In the genomic region with DNA sequence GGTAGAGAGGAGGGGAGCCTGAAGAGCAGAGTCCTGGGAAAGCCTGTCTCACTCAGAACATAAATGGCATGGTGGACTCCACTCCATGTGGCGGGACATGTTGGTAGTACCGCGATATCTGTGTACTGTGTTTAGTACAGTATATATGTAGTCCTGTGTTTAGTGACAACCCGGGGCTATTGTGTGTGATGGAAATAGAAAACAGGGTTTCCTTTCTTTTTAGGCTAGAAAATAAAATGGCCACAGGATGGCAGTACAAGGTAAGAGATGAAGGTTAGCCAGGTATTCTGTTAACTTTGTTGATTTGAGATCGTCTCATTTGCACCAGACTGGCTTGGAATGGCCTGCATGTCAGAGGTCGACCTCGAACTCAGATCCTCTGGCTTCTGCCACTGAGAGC, we compare ENCODE assay signal across 8 mouse cellular contexts.
DNase-seq lines count a peak whose midpoint lies in the region; ATAC-seq and TF ChIP-seq lines count a peak whose summit lies in the region.

No protein-coding gene starts in this region.

- peaks cover 3 to 23% of the 10 kb centered on the region in 2 experiments for H3K4me1 ChIP-seq in MEL (ENCODE audit: control insufficient read depth in 1 of 2, insufficient read depth in 2 of 2, low read length in 2 of 2)
- H3K4me1 ChIP-seq in heart, embryonic 16.5 days (ENCODE audit: control insufficient read depth, insufficient read depth, low read length): peaks cover 11% of the 10 kb centered on the region
- peaks cover 7% of the 10 kb centered on the region for H3K4me1 ChIP-seq in neural tube, embryonic 13.5 days (replicated peaks)

- peaks cover 0 to 13% of the 10 kb centered on the region in 2 experiments; a peak in 2 of 4 replicates for H3K36me3 ChIP-seq in MEL (ENCODE audit: control insufficient read depth in 1 of 2, insufficient read depth in 2 of 2, low read length in 2 of 2)
- no peaks in the 10 kb centered on the region for H3K36me3 ChIP-seq in heart, embryonic 16.5 days (ENCODE audit: control insufficient read depth, insufficient read depth)
- no peaks in the 10 kb centered on the region for H3K36me3 ChIP-seq in neural tube, embryonic 13.5 days

- H3K4me2 ChIP-seq in heart, embryonic 16.5 days (ENCODE audit: low read depth, low read length): peak overlapping the region; percentile 50
- no peak overlapping the region for H3K4me2 ChIP-seq in neural tube, embryonic 13.5 days

- no peak for TF ChIP-seq EP300 in MEL (IDR thresholded peaks at IDR 0.05; ENCODE audit: low read depth in 1 of 2, low read length in 2 of 2)

- 28% methylated on average over 7 of the region's 7 CpGs for WGBS in heart, embryonic 16.5 days
- WGBS in neural tube, embryonic 13.5 days: 49% methylated on average over 7 of the region's 7 CpGs

- no peak overlapping the region for H3K27ac ChIP-seq in MEL (ENCODE audit: control insufficient read depth, low read depth, low read length)
- H3K27ac ChIP-seq in heart, embryonic 16.5 days (ENCODE audit: low read length): no peak overlapping the region
- no peak overlapping the region for H3K27ac ChIP-seq in neural tube, embryonic 13.5 days (replicated peaks)

- TF ChIP-seq RAD21 in MEL (IDR thresholded peaks at IDR 0.05; ENCODE audit: low read depth, low read length): peak; percentile 95

- no peaks in the 10 kb centered on the region for H3K79me2 ChIP-seq in MEL (ENCODE audit: control insufficient read depth, insufficient read depth, low read length, poor library complexity)

- no peak overlapping the region for H3K4me3 ChIP-seq in MEL (ENCODE audit: control insufficient read depth in 1 of 2, insufficient read depth in 1 of 2, low read depth in 2 of 2, low read length in 2 of 2)
- peak overlapping the region; percentile 30; the same call in 1 of the 2 replicates for H3K4me3 ChIP-seq in heart, embryonic 16.5 days (ENCODE audit: low read length)
- H3K4me3 ChIP-seq in neural tube, embryonic 13.5 days: no peak overlapping the region

- TF ChIP-seq CTCF in MEL (IDR thresholded peaks at IDR 0.05 in 2 of 3, conservative IDR thresholded peaks at IDR 0.05 in 1 of 3; ENCODE audit: control insufficient read depth in 1 of 3, insufficient read depth in 1 of 3, low read depth in 2 of 3, low read length in 3 of 3, poor library complexity in 1 of 3, severe bottlenecking in 1 of 3): peak in 2 of 3 experiments; percentile 26 to 83; a peak in 3 of 6 replicates

- TF ChIP-seq POLR2A in MEL (IDR thresholded peaks at IDR 0.05; ENCODE audit: control insufficient read depth in 1 of 2, insufficient read depth in 1 of 2, low read depth in 1 of 2, low read length in 2 of 2, poor library complexity in 1 of 2): no peak

- no peak overlapping the region for H3K9ac ChIP-seq in MEL (ENCODE audit: control insufficient read depth, low read depth, low read length, poor library complexity, severe bottlenecking)
- no peak overlapping the region for H3K9ac ChIP-seq in heart, embryonic 16.5 days (ENCODE audit: low read length)
- H3K9ac ChIP-seq in neural tube, embryonic 13.5 days: no peak overlapping the region

- no peaks in the 10 kb centered on the region for H3K9me3 ChIP-seq in MEL (replicated peaks; ENCODE audit: insufficient read depth, low read length)
- no peaks in the 10 kb centered on the region for H3K9me3 ChIP-seq in heart, embryonic 16.5 days (replicated peaks; ENCODE audit: control insufficient read depth, low read length)
- no peaks in the 10 kb centered on the region for H3K9me3 ChIP-seq in neural tube, embryonic 13.5 days

- DNase-seq in left cerebral cortex, postnatal 14 days (ENCODE audit: low spot score in 2 of 2): peak; percentile 54 to 66
- no peak for DNase-seq in left cerebral cortex, adult 8-10 months (ENCODE audit: low spot score in 2 of 2)
- peak; percentile 68 for DNase-seq in MEL (ENCODE audit: low read depth, low spot score)
- peak; percentile 66 to 68 for DNase-seq in cerebellum, postnatal 14 days
- DNase-seq in kidney, postnatal 4 days: peak; percentile 20 to 35
- DNase-seq in ovary, adult 18-20 months (ENCODE audit: low spot score): no peak

- ATAC-seq in heart, embryonic 16.5 days (replicated peaks; ENCODE audit: extremely low read depth, insufficient read depth, low FRiP score): peak; percentile 47; the same call in 1 of the 2 replicates
- ATAC-seq in neural tube, embryonic 13.5 days (ENCODE audit: low read depth): peak; percentile 75; the same call in 1 of the 2 replicates

- no peaks in the 10 kb centered on the region for H3K27me3 ChIP-seq in MEL (ENCODE audit: control insufficient read depth in 1 of 2, insufficient read depth in 2 of 2, low read length in 2 of 2)
- H3K27me3 ChIP-seq in heart, embryonic 16.5 days (ENCODE audit: control insufficient read depth, insufficient read depth, low read length): no peaks in the 10 kb centered on the region; the same call in 1 of the 2 replicates
- H3K27me3 ChIP-seq in neural tube, embryonic 13.5 days: peaks cover 14% of the 10 kb centered on the region; the same call in 1 of the 2 replicates

- intact Hi-C loops in left cerebral cortex, postnatal 14 days (cut with DNase I): loop anchor here (2.0 to 10.0 kb wide), 2 partner anchors 367 to 657 kb away; partner anchors contain the start of gene Mttp

TF ChIP-seq in MEL, 35 proteins besides CTCF, POLR2A, EP300 and RAD21:
- TF ChIP-seq ZNF384 (IDR thresholded peaks at IDR 0.05; ENCODE audit: low read depth, low read length) (0 out of 2 replicates have a peak, but pooled peaks have one; percentile 28), HCFC1 (IDR thresholded peaks at IDR 0.05; ENCODE audit: low read depth, low read length) (0 out of 2 replicates have a peak, but pooled peaks have one; percentile 11), RCOR1 (IDR thresholded peaks at IDR 0.05; ENCODE audit: low read depth, low read length) (peak; percentile 27; the same call in 1 of the 2 replicates), SIN3A (IDR thresholded peaks at IDR 0.05; ENCODE audit: low read length) (peak; percentile 55; the same call in 1 of the 2 replicates), ZC3H11A (IDR thresholded peaks at IDR 0.05; ENCODE audit: low read depth, low read length) (peak; percentile 91), ELF1 (IDR thresholded peaks at IDR 0.05; ENCODE audit: low read depth, low read length) (no peak), BHLHE40 (IDR thresholded peaks at IDR 0.05; ENCODE audit: borderline replicate concordance, low read depth, low read length) (no peak), MYC (IDR thresholded peaks at IDR 0.05; ENCODE audit: low read depth, low read length) (peak; percentile 25; the same call in 1 of the 2 replicates), ZMIZ1 (IDR thresholded peaks at IDR 0.05; ENCODE audit: low read depth, low read length) (no peak), SMC3 (IDR thresholded peaks at IDR 0.05; ENCODE audit: low read depth, low read length) (peak; percentile 89)

Comparison
In these comparisons a context has a peak if more than half of its experiments do, and no peak if none do; other contexts are left out.
1. DNase-seq: peak in left cerebral cortex, postnatal 14 days (2 of 2), MEL (single experiment), cerebellum, postnatal 14 days (2 of 2) and kidney, postnatal 4 days (2 of 2); none in left cerebral cortex, adult 8-10 months (0 of 2) and ovary, adult 18-20 months (single experiment).